Mouse (Mus musculus) 3134 (cell line): ENCODE results near the gene Ptpn1.

Experiments
- DNase-seq: peaks from one replicate; pipeline ENCODE4 v3.0.0-alpha.2; 2011; ENCODE audit warnings: low spot score; ENCODE audit not compliant: insufficient read length; ENCODE audit errors: extremely low read depth

The Ptpn1 gene

GRCm38 (mm10) chr2:167968504-167968903 is 36.6 kb downstream of the Ptpn1 start:
- DNase-seq: no peak

- DNase-seq: no peak
Observed at GRCm38 (mm10) chr2:167969851-167970541, 38.1 kb downstream of the Ptpn1 start.

- DNase-seq: no peak
Observed at GRCm38 (mm10) chr2:167972146-167972545, 40.3 kb downstream of the Ptpn1 start.

GRCm38 (mm10) chr2:167972809-167973208 is 41.0 kb downstream of the Ptpn1 start:
- no peak for DNase-seq

- no peak for DNase-seq
Observed at GRCm38 (mm10) chr2:167975746-167976145, 43.9 kb downstream of the Ptpn1 start.

- no peak for DNase-seq
Observed at GRCm38 (mm10) chr2:167978271-167978670, 46.4 kb downstream of the Ptpn1 start.

- no peak for DNase-seq
Observed at GRCm38 (mm10) chr2:167980391-167980790, 48.5 kb downstream of the Ptpn1 start.

- DNase-seq: no peak
Observed at GRCm38 (mm10) chr2:167982646-167983045, 50.8 kb downstream of the Ptpn1 start.

GRCm38 (mm10) chr2:167984371-167984770 is 52.5 kb downstream of the Ptpn1 start:
- DNase-seq: peak; percentile 78

- DNase-seq: no peak
Observed at GRCm38 (mm10) chr2:167984946-167985345, 53.1 kb downstream of the Ptpn1 start.

- DNase-seq: peak; percentile 56
Observed at GRCm38 (mm10) chr2:167986762-167987161, 54.9 kb downstream of the Ptpn1 start.

GRCm38 (mm10) chr2:167987640-167988039 is 55.8 kb downstream of the Ptpn1 start:
- DNase-seq: no peak

- peak; percentile 62 for DNase-seq
Observed at GRCm38 (mm10) chr2:167989310-167989709, 57.5 kb downstream of the Ptpn1 start.

GRCm38 (mm10) chr2:167993260-167993659 is 61.4 kb downstream of the Ptpn1 start:
- no peak for DNase-seq

GRCm38 (mm10) chr2:167995870-167996635 is 64.2 kb downstream of the Ptpn1 start:
- DNase-seq: no peak

- no peak for DNase-seq
Observed at GRCm38 (mm10) chr2:167996672-167997215, 64.9 kb downstream of the Ptpn1 start.

- no peak for DNase-seq
Observed at GRCm38 (mm10) chr2:167997562-167997961, 65.7 kb downstream of the Ptpn1 start.

GRCm38 (mm10) chr2:167999145-167999743 is 67.4 kb downstream of the Ptpn1 start:
- DNase-seq: no peak

GRCm38 (mm10) chr2:168002188-168002587 is 70.3 kb downstream of the Ptpn1 start:
- DNase-seq: peak; percentile 52

- no peak for DNase-seq
Observed at GRCm38 (mm10) chr2:168002884-168003283, 71.0 kb downstream of the Ptpn1 start.

- peak; percentile 86 for DNase-seq
Observed at GRCm38 (mm10) chr2:168003431-168003830, 71.6 kb downstream of the Ptpn1 start.
